Mouse (Mus musculus): ENCODE data around the gene Smg6. TPM values are rescaled to one million over a fixed set of nuclear protein-coding genes. Genes with fewer than 3 reads are reported as not detected.

The Smg6 gene
- polyA plus RNA-seq, 1 experiment from 2014 or later: 11.2 TPM

GRCm38 (mm10) chr11:75145841-75146240 lies 220.2 kb downstream of the Smg6 start:
- H3K27ac ChIP-seq (ENCODE audit: low read length): no peak overlapping the region
- peaks cover 22% of the 10 kb centered on the region for H3K36me3 ChIP-seq (ENCODE audit: control insufficient read depth, insufficient read depth)
- H3K27me3 ChIP-seq (ENCODE audit: control insufficient read depth, insufficient read depth, low read length): no peaks in the 10 kb centered on the region
- H3K4me2 ChIP-seq (ENCODE audit: low read depth, low read length): no peak overlapping the region
- no peak for ATAC-seq (replicated peaks; ENCODE audit: extremely low read depth, insufficient read depth, low FRiP score)
- H3K9ac ChIP-seq (ENCODE audit: low read length): no peak overlapping the region
- 81% methylated on average over 2 of the region's 2 CpGs for WGBS
- H3K4me1 ChIP-seq (ENCODE audit: control insufficient read depth, insufficient read depth, low read length): peaks cover 27% of the 10 kb centered on the region
- H3K9me3 ChIP-seq (replicated peaks; ENCODE audit: control insufficient read depth, low read length): no peaks in the 10 kb centered on the region
- no peak overlapping the region for H3K4me3 ChIP-seq (ENCODE audit: low read length)

- Histone ChIP-seq H3K9ac (ENCODE audit: low read length) (peak overlapping the region; percentile 54), H3K4me1 (ENCODE audit: control insufficient read depth, insufficient read depth, low read length) (peaks cover 27% of the 10 kb centered on the region), H3K9me3 (replicated peaks; ENCODE audit: control insufficient read depth, low read length) (no peaks in the 10 kb centered on the region), H3K36me3 (ENCODE audit: control insufficient read depth, insufficient read depth) (peaks cover 22% of the 10 kb centered on the region), H3K27me3 (ENCODE audit: control insufficient read depth, insufficient read depth, low read length) (no peaks in the 10 kb centered on the region), H3K4me3 (ENCODE audit: low read length) (no peak overlapping the region), H3K4me2 (ENCODE audit: low read depth, low read length) (no peak overlapping the region), H3K27ac (ENCODE audit: low read length) (peak overlapping the region; percentile 89)
- WGBS: 20% methylated on average over 11 of the region's 11 CpGs
- ATAC-seq (replicated peaks; ENCODE audit: extremely low read depth, insufficient read depth, low FRiP score): no peak; the same call in 1 of the 2 replicates
Observed at GRCm38 (mm10) chr11:75147106-75147845, 221.7 kb downstream of the Smg6 start.

- Histone ChIP-seq H3K27ac (ENCODE audit: low read length) (peak overlapping the region; percentile 89), H3K4me1 (ENCODE audit: control insufficient read depth, insufficient read depth, low read length) (peaks cover 30% of the 10 kb centered on the region), H3K9ac (ENCODE audit: low read length) (peak overlapping the region; percentile 47), H3K9me3 (replicated peaks; ENCODE audit: control insufficient read depth, low read length) (no peaks in the 10 kb centered on the region), H3K4me2 (ENCODE audit: low read depth, low read length) (no peak overlapping the region), H3K4me3 (ENCODE audit: low read length) (no peak overlapping the region), H3K27me3 (ENCODE audit: control insufficient read depth, insufficient read depth, low read length) (no peaks in the 10 kb centered on the region), H3K36me3 (ENCODE audit: control insufficient read depth, insufficient read depth) (peaks cover 21% of the 10 kb centered on the region)
- peak; percentile 63; the same call in 1 of the 2 replicates for ATAC-seq (replicated peaks; ENCODE audit: extremely low read depth, insufficient read depth, low FRiP score)
- WGBS: 27% methylated on average over 3 of the region's 3 CpGs
Observed at GRCm38 (mm10) chr11:75147846-75148168, 222.2 kb downstream of the Smg6 start.

- Histone ChIP-seq H3K9ac (ENCODE audit: low read length) (peak overlapping the region; percentile 47), H3K36me3 (ENCODE audit: control insufficient read depth, insufficient read depth) (peaks cover 15% of the 10 kb centered on the region), H3K4me3 (ENCODE audit: low read length) (no peak overlapping the region), H3K4me1 (ENCODE audit: control insufficient read depth, insufficient read depth, low read length) (peaks cover 35% of the 10 kb centered on the region), H3K9me3 (replicated peaks; ENCODE audit: control insufficient read depth, low read length) (no peaks in the 10 kb centered on the region), H3K4me2 (ENCODE audit: low read depth, low read length) (no peak overlapping the region), H3K27ac (ENCODE audit: low read length) (peak overlapping the region; percentile 89), H3K27me3 (ENCODE audit: control insufficient read depth, insufficient read depth, low read length) (no peaks in the 10 kb centered on the region)
- WGBS: 75% methylated on average over 11 of the region's 11 CpGs
- ATAC-seq (replicated peaks; ENCODE audit: extremely low read depth, insufficient read depth, low FRiP score): 0 out of 2 replicates have a peak, but pooled peaks have one; percentile 46
Observed at GRCm38 (mm10) chr11:75148332-75149035, 222.9 kb downstream of the Smg6 start.

- no peak overlapping the region for H3K27ac ChIP-seq (ENCODE audit: low read length)
- no peaks in the 10 kb centered on the region for H3K27me3 ChIP-seq (ENCODE audit: control insufficient read depth, insufficient read depth, low read length)
- no peak overlapping the region for H3K9ac ChIP-seq (ENCODE audit: low read length)
- H3K9me3 ChIP-seq (replicated peaks; ENCODE audit: control insufficient read depth, low read length): no peaks in the 10 kb centered on the region
- no peak for ATAC-seq (replicated peaks; ENCODE audit: extremely low read depth, insufficient read depth, low FRiP score)
- peaks cover 5% of the 10 kb centered on the region for H3K36me3 ChIP-seq (ENCODE audit: control insufficient read depth, insufficient read depth)
- H3K4me1 ChIP-seq (ENCODE audit: control insufficient read depth, insufficient read depth, low read length): peaks cover 33% of the 10 kb centered on the region
- no peak overlapping the region for H3K4me2 ChIP-seq (ENCODE audit: low read depth, low read length)
- WGBS: 84% methylated on average over 1 of the region's 1 CpGs
- H3K4me3 ChIP-seq (ENCODE audit: low read length): no peak overlapping the region
Observed at GRCm38 (mm10) chr11:75150346-75150745, 224.7 kb downstream of the Smg6 start.

- H3K27me3 ChIP-seq (ENCODE audit: control insufficient read depth, insufficient read depth, low read length): no peaks in the 10 kb centered on the region
- H3K9ac ChIP-seq (ENCODE audit: low read length): no peak overlapping the region; the same call in 1 of the 2 replicates
- no peak overlapping the region for H3K4me3 ChIP-seq (ENCODE audit: low read length)
- WGBS: 57% methylated on average over 18 of the region's 18 CpGs
- ATAC-seq (replicated peaks; ENCODE audit: extremely low read depth, insufficient read depth, low FRiP score): peak; percentile 64
- no peak overlapping the region for H3K4me2 ChIP-seq (ENCODE audit: low read depth, low read length)
- H3K4me1 ChIP-seq (ENCODE audit: control insufficient read depth, insufficient read depth, low read length): peaks cover 38% of the 10 kb centered on the region
- no peaks in the 10 kb centered on the region for H3K9me3 ChIP-seq (replicated peaks; ENCODE audit: control insufficient read depth, low read length)
- peak overlapping the region; percentile 89 for H3K27ac ChIP-seq (ENCODE audit: low read length)
- peaks cover 5% of the 10 kb centered on the region for H3K36me3 ChIP-seq (ENCODE audit: control insufficient read depth, insufficient read depth)
Observed at GRCm38 (mm10) chr11:75152603-75153557, 227.3 kb downstream of the Smg6 start.

GRCm38 (mm10) chr11:75154053-75154585 lies 228.5 kb downstream of the Smg6 start:
- no peak for ATAC-seq (replicated peaks; ENCODE audit: extremely low read depth, insufficient read depth, low FRiP score)
- Histone ChIP-seq H3K4me1 (ENCODE audit: control insufficient read depth, insufficient read depth, low read length) (peaks cover 28% of the 10 kb centered on the region), H3K36me3 (ENCODE audit: control insufficient read depth, insufficient read depth) (peaks cover 5% of the 10 kb centered on the region), H3K27ac (ENCODE audit: low read length) (no peak overlapping the region; the same call in 1 of the 2 replicates), H3K9me3 (replicated peaks; ENCODE audit: control insufficient read depth, low read length) (no peaks in the 10 kb centered on the region), H3K27me3 (ENCODE audit: control insufficient read depth, insufficient read depth, low read length) (no peaks in the 10 kb centered on the region), H3K4me2 (ENCODE audit: low read depth, low read length) (no peak overlapping the region), H3K9ac (ENCODE audit: low read length) (no peak overlapping the region), H3K4me3 (ENCODE audit: low read length) (no peak overlapping the region)
- 52% methylated on average over 6 of the region's 6 CpGs for WGBS

GRCm38 (mm10) chr11:75155985-75156384 lies 230.4 kb downstream of the Smg6 start:
- peak overlapping the region; percentile 34; the same call in 1 of the 2 replicates for H3K9ac ChIP-seq (ENCODE audit: low read length)
- no peaks in the 10 kb centered on the region for H3K27me3 ChIP-seq (ENCODE audit: control insufficient read depth, insufficient read depth, low read length)
- no peak overlapping the region for H3K4me2 ChIP-seq (ENCODE audit: low read depth, low read length)
- no peak for ATAC-seq (replicated peaks; ENCODE audit: extremely low read depth, insufficient read depth, low FRiP score)
- H3K27ac ChIP-seq (ENCODE audit: low read length): peak overlapping the region; percentile 28
- H3K4me1 ChIP-seq (ENCODE audit: control insufficient read depth, insufficient read depth, low read length): peaks cover 28% of the 10 kb centered on the region
- H3K36me3 ChIP-seq (ENCODE audit: control insufficient read depth, insufficient read depth): peaks cover 2% of the 10 kb centered on the region; the same call in 1 of the 2 replicates
- no peak overlapping the region for H3K4me3 ChIP-seq (ENCODE audit: low read length)
- no peaks in the 10 kb centered on the region for H3K9me3 ChIP-seq (replicated peaks; ENCODE audit: control insufficient read depth, low read length)
- WGBS: 58% methylated on average over 6 of the region's 6 CpGs
